Mouse (Mus musculus) testis, adult 2 months (tissue): ENCODE measurements at regions not wholly inside any gene's neighbourhood (a gene's known extent, or its start where the extent isn't known, plus 50 kb on each side); places are given as distances from the start of the nearest gene placed in this dataset.

ENCODE experiments used
- H3K27ac ChIP-seq: fragments of 200-500 bp; 2 replicates; pipeline ENCODE4 v1.5.1; 2012; ENCODE audit warnings: low read depth, low read length; ENCODE audit not compliant: control insufficient read depth, insufficient read depth
- H3K27me3 ChIP-seq: fragments of 200-500 bp; 2 replicates; pipeline ENCODE4 v1.6.1; 2012; ENCODE audit warnings: mild to moderate bottlenecking, low read length, moderate library complexity; ENCODE audit not compliant: control insufficient read depth, insufficient read depth
- H3K36me3 ChIP-seq: fragments of 200-500 bp; 2 replicates; pipeline ENCODE4 v1.6.1; 2012; ENCODE audit warnings: mild to moderate bottlenecking, low read length; ENCODE audit not compliant: control insufficient read depth, insufficient read depth
- H3K4me1 ChIP-seq: fragments of 200-500 bp; 2 replicates; pipeline ENCODE4 v1.6.1; 2012; ENCODE audit warnings: low read length; ENCODE audit not compliant: control insufficient read depth, insufficient read depth
- H3K4me3 ChIP-seq: fragments of 200-500 bp; 2 replicates; pipeline ENCODE4 v1.5.1; 2012; ENCODE audit warnings: low read depth, mild to moderate bottlenecking, low read length, moderate library complexity, mixed read lengths; ENCODE audit not compliant: control insufficient read depth
- CTCF ChIP-seq: fragments of 200-500 bp; IDR thresholded peaks from 2 replicates; pipeline ENCODE4 v1.5.1; 2012; ENCODE audit warnings: low read depth, mild to moderate bottlenecking, inconsistent platforms, low read length, moderate library complexity; ENCODE audit not compliant: control insufficient read depth, insufficient read depth, insufficient replicate concordance
- POLR2A ChIP-seq: fragments of 200-500 bp; IDR thresholded peaks from 2 replicates; pipeline ENCODE4 v1.6.1; 2012; ENCODE audit warnings: low read depth, mild to moderate bottlenecking, inconsistent platforms, low read length, moderate library complexity; ENCODE audit not compliant: control insufficient read depth

DNA sequence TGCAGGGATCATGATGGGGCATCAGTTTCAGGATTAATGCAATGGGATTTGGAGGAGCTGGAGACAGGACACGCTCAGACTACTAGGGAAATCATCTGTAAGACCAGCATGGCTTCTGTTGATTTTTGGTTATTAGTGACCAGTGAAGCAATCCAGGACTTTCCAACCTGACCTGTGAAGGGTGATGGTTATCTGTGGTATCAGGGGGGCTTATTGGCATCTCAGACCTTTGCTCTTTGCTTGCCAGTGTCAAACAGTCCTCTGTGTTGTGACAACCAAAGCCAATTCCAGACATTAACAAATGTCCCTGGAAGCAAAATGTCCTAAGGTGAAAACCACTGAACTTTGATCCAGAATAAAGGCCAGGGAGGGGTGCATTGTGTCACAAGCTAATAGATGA, 379.5 kb upstream of the Tmem132c start:
- TF ChIP-seq POLR2A, result no peak
- no peak for TF ChIP-seq CTCF
- H3K27ac ChIP-seq, result no peak overlapping the region
- H3K36me3 ChIP-seq, result no peaks in the 10 kb centered on the region
- no peaks in the 10 kb centered on the region for H3K27me3 ChIP-seq
- no peaks in the 10 kb centered on the region for H3K4me1 ChIP-seq
- H3K4me3 ChIP-seq, result no peak overlapping the region

DNA sequence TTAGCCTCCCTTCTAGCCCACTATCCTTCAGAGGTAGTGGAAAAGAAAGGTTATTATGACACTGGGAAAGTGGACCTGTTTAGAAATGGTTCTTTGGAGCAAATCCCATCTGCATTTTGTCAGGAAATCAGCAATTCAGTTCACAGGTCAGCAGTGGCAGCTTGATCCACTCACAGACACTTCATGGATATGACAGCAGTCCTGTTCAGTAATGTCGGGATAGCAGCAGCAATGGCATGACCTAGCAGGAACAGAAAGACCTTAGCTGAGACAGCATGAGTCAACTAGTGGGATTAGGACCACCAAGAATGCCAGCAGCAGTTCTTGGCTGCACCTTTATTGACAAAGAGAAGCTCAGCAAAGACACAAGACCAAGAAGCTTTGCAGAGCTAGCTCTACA, 365.8 kb upstream of the Tmem132c start:
- Histone ChIP-seq H3K27ac (no peak overlapping the region), H3K27me3 (no peaks in the 10 kb centered on the region), H3K4me1 (no peaks in the 10 kb centered on the region), H3K36me3 (no peaks in the 10 kb centered on the region), H3K4me3 (no peak overlapping the region)
- TF ChIP-seq CTCF, result no peak
- TF ChIP-seq POLR2A, result no peak

DNA sequence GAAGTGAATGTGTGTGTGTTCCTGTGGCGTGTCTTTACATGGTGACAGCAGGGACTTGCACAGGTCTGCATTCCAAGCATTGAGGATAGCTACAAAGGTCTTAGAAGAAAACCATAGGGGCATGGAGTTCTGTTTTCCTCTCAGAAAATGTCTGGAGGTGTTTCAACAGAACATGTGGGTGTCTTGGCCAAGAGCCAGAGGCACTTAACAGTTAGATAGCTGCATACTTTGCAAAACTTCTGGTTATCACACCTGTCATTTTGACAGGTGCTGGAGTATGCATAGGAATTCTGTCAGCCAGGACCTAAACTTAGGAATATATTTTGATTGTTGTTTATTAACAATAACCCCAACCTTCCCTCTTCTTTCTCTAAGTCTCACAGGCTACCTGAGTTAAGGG, 350.9 kb upstream of the Tmem132c start:
- no peak for TF ChIP-seq POLR2A
- TF ChIP-seq CTCF, result no peak
- H3K4me3 ChIP-seq, result no peak overlapping the region
- H3K27me3 ChIP-seq, result no peaks in the 10 kb centered on the region
- no peak overlapping the region for H3K27ac ChIP-seq
- H3K36me3 ChIP-seq, result no peaks in the 10 kb centered on the region
- H3K4me1 ChIP-seq, result no peaks in the 10 kb centered on the region

DNA sequence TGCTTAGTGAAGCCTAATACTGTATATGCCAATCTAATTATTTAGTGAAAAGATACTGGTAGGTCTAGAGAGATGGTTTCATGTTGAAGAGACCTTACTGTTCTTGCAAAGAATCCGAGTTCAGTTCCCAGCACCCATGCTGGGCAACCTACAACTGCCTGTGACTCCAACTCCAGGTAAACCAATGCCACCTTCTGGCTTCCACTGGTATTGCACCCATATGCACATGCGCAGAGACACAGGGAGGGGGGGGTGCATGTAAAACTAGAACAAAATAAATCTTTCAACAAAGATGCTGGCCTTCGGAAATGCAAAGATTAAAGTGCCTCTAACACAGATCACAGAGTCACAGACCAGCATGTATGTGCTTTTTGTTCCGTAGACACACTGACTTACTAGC, 348.5 kb upstream of the Tmem132c start:
- Histone ChIP-seq H3K4me3 (no peak overlapping the region), H3K27me3 (no peaks in the 10 kb centered on the region), H3K36me3 (no peaks in the 10 kb centered on the region), H3K4me1 (no peaks in the 10 kb centered on the region; the same call in 1 of the 2 replicates), H3K27ac (no peak overlapping the region)
- TF ChIP-seq POLR2A (no peak), CTCF (peak; percentile 76; the same call in 1 of the 2 replicates)

DNA sequence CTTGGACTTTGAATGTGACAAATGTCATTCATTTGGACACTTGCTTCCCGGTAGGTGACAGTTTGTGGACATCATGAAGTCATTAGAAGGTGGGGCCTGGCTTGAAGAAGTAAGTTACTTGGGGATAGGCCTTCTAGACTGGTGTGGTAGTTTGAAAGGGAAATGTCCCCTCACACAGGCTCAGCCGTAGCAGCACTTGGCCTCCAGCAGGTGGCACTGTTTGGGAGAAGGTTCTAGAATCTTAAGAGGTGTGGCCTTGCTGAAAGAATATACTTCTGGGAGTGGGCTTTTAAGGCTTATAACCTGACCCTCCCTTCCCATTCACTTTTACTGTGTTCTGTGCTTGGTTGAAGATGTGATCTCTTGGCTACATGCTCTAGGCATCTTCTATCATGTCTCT, 331.5 kb upstream of the Tmem132c start:
- no peaks in the 10 kb centered on the region for H3K36me3 ChIP-seq
- no peaks in the 10 kb centered on the region for H3K4me1 ChIP-seq
- peak; percentile 65; the same call in 1 of the 2 replicates for TF ChIP-seq CTCF
- TF ChIP-seq POLR2A, result no peak
- no peak overlapping the region for H3K4me3 ChIP-seq
- no peaks in the 10 kb centered on the region for H3K27me3 ChIP-seq
- no peak overlapping the region for H3K27ac ChIP-seq

DNA sequence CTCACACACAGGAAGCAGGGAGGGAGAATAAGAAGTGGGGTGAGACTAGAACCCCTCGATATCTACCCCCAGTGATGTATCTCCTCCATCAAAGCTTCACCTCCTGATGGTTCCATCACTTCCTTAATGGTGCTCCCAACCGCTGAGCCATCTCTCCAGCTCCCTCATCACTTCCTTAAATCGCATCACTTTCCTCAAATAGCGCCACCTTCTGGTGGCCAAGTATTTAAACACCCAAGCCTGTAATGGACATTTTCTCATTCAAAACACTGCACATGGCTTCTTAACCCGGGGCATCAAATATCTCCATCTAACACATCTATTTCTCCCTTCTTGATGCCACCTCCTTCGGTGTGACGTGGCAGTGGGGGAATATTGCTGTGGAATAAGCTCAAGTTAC, 324.3 kb upstream of the Tmem132c start:
- Histone ChIP-seq H3K27ac (no peak overlapping the region), H3K36me3 (no peaks in the 10 kb centered on the region), H3K4me3 (no peak overlapping the region), H3K4me1 (no peaks in the 10 kb centered on the region), H3K27me3 (no peaks in the 10 kb centered on the region)
- TF ChIP-seq POLR2A (no peak), CTCF (no peak)

DNA sequence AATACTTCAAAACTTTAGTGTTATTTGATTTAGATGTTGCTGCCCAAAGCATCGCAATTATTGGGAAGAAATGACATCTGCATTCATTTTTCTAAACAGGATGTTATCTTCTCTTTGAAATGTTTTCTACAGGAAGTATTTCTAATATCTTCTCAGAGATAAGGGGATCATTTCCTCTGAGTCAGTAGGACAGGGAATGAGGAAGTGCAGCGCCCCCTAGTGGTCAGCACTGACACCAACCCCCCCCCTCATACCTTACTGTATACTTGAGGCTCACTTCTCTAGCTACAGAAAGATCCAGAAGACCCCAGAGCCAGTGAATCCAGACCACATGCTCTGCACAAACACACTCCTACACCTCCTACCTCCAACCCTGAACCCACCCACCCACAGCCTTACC, 308.1 kb upstream of the Tmem132c start:
- peak; percentile 69; the same call in 1 of the 2 replicates for TF ChIP-seq CTCF
- no peak for TF ChIP-seq POLR2A
- no peak overlapping the region for H3K4me3 ChIP-seq
- H3K4me1 ChIP-seq, result peaks cover 3% of the 10 kb centered on the region
- H3K27me3 ChIP-seq, result no peaks in the 10 kb centered on the region
- H3K27ac ChIP-seq, result no peak overlapping the region
- H3K36me3 ChIP-seq, result no peaks in the 10 kb centered on the region

DNA sequence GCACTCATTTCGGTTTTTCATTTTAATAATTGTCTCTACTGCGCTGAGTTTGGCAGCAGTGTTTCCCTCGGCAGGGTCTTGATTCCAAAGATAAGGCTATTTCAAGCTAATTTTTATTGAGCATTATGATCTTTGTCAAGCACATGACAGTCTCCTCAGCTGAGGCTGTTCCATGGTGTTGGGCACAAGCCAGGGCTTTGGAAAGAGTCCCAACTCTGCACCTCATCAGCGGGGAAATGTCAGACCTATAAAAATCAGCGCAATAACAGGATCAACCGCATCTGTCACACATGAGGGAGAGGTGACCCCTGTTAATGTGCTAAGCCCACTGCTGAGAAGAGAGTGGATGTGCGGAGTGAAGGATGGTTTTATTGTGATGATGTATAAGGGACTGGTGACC, 296.7 kb upstream of the Tmem132c start:
- no peaks in the 10 kb centered on the region for H3K36me3 ChIP-seq
- TF ChIP-seq POLR2A, result no peak
- no peak for TF ChIP-seq CTCF
- no peak overlapping the region for H3K27ac ChIP-seq
- no peak overlapping the region for H3K4me3 ChIP-seq
- H3K27me3 ChIP-seq, result no peaks in the 10 kb centered on the region
- H3K4me1 ChIP-seq, result no peaks in the 10 kb centered on the region
